Mouse (Mus musculus) cerebellum, adult 8-10 months (tissue): ENCODE data around the gene Ostn.

Experiments used
- DNase-seq: peaks from one replicate; pipeline ENCODE4 v3.0.0; 2022

Gene Ostn

GRCm38 (mm10) chr16:27387634-27388611 is 80.6 kb downstream of the Ostn start:
- DNase-seq: peak; percentile 11

- DNase-seq: peak; percentile 79
Measured at GRCm38 (mm10) chr16:27388761-27389451, 81.6 kb downstream of the Ostn start, which contains the start of gene Ccdc50. TSS of gene Ccdc50 (plus strand) at chr16:27388869.

GRCm38 (mm10) chr16:27389534-27390282 is 82.4 kb downstream of the Ostn start:
- peak; percentile 19 for DNase-seq

- no peak for DNase-seq
Measured at GRCm38 (mm10) chr16:27390306-27390705, 83.0 kb downstream of the Ostn start.

- DNase-seq: no peak
Measured at GRCm38 (mm10) chr16:27391845-27392244, 84.6 kb downstream of the Ostn start.

GRCm38 (mm10) chr16:27395251-27396037 is 88.2 kb downstream of the Ostn start:
- DNase-seq: no peak

- peak; percentile 10 for DNase-seq
Measured at GRCm38 (mm10) chr16:27396951-27397350, 89.7 kb downstream of the Ostn start.

GRCm38 (mm10) chr16:27399026-27399718 is 91.9 kb downstream of the Ostn start:
- no peak for DNase-seq

- DNase-seq: no peak
Measured at GRCm38 (mm10) chr16:27399719-27400253, 92.5 kb downstream of the Ostn start.
